Comparison of ENCODE assay signal across 30 mouse cellular contexts in genomic region chr12:36733673-36734371, GRCm38 (mm10).
DNase-seq lines count a peak whose midpoint lies in the region; ATAC-seq and TF ChIP-seq lines count a peak whose summit lies in the region.
"Had no signal": no experiment of that assay in that cellular context is flagged by ENCODE, and none has a peak within 500 bp of the region (broad histone marks: within the 10 kb centered on the region; RNA-seq: fewer than 3 reads in every experiment).

No protein-coding gene starts in this region.

- H3K27ac ChIP-seq in embryonic facial prominence, embryonic 14.5 days (replicated peaks; ENCODE audit: low read depth, low read length), result no peak overlapping the region
- H3K27ac ChIP-seq in embryonic facial prominence, embryonic 10.5 days (replicated peaks), result no peak overlapping the region
- no peak overlapping the region for H3K27ac ChIP-seq in kidney, postnatal 0 days
- no peak overlapping the region for H3K27ac ChIP-seq in kidney, adult 2 months (ENCODE audit: insufficient read depth, low read depth, low read length)
- H3K27ac ChIP-seq: embryonic facial prominence, embryonic 15.5 days; forebrain, embryonic 13.5 days; heart, embryonic 13.5 days; hindbrain, embryonic 12.5 days; hindbrain, postnatal 0 days; intestine, embryonic 15.5 days; limb, embryonic 10.5 days; limb, embryonic 15.5 days; liver, embryonic 13.5 days; midbrain, embryonic 12.5 days; stomach, embryonic 15.5 days had no signal

- H3K4me2 ChIP-seq in embryonic facial prominence, embryonic 14.5 days (ENCODE audit: low read depth, low read length), result no peak overlapping the region
- H3K4me2 ChIP-seq in kidney, postnatal 0 days (ENCODE audit: low read length), result no peak overlapping the region
- H3K4me2 ChIP-seq: embryonic facial prominence, embryonic 15.5 days; forebrain, embryonic 13.5 days; heart, embryonic 13.5 days; hindbrain, embryonic 12.5 days; intestine, embryonic 15.5 days; limb, embryonic 15.5 days; liver, embryonic 13.5 days; midbrain, embryonic 12.5 days; stomach, embryonic 15.5 days had no signal

- ATAC-seq in embryonic facial prominence, embryonic 14.5 days (ENCODE audit: low read depth), result no peak
- ATAC-seq in kidney, postnatal 0 days (replicated peaks; ENCODE audit: low FRiP score, low read depth), result no peak
- ATAC-seq: forebrain, embryonic 13.5 days; hindbrain, postnatal 0 days; intestine, embryonic 15.5 days had no signal

- H3K4me3 ChIP-seq in embryonic facial prominence, embryonic 14.5 days (ENCODE audit: low read depth, low read length), result no peak overlapping the region
- no peak overlapping the region for H3K4me3 ChIP-seq in embryonic facial prominence, embryonic 10.5 days
- no peak overlapping the region for H3K4me3 ChIP-seq in kidney, postnatal 0 days (replicated peaks; ENCODE audit: low read depth, low read length)
- no peak overlapping the region for H3K4me3 ChIP-seq in kidney, adult 2 months (ENCODE audit: insufficient read depth, low read depth, low read length)
- H3K4me3 ChIP-seq: embryonic facial prominence, embryonic 15.5 days; forebrain, embryonic 13.5 days; heart, embryonic 13.5 days; hindbrain, embryonic 12.5 days; intestine, embryonic 15.5 days; limb, embryonic 10.5 days; limb, embryonic 15.5 days; liver, embryonic 13.5 days; megakaryocyte, embryonic 14.5 days; midbrain, embryonic 12.5 days; stomach, embryonic 15.5 days had no signal

- no peak for TF ChIP-seq POLR2A in kidney, adult 2 months (IDR thresholded peaks at IDR 0.05; ENCODE audit: low read depth, low read length)

- no peak overlapping the region for H3K9ac ChIP-seq in embryonic facial prominence, embryonic 14.5 days (ENCODE audit: low read depth, low read length)
- no peak overlapping the region for H3K9ac ChIP-seq in kidney, postnatal 0 days (ENCODE audit: low read depth, low read length)
- H3K9ac ChIP-seq: embryonic facial prominence, embryonic 15.5 days; forebrain, embryonic 13.5 days; heart, embryonic 13.5 days; hindbrain, embryonic 12.5 days; intestine, embryonic 15.5 days; limb, embryonic 15.5 days; liver, embryonic 13.5 days; midbrain, embryonic 12.5 days; stomach, embryonic 15.5 days had no signal

- no peaks in the 10 kb centered on the region for H3K4me1 ChIP-seq in embryonic facial prominence, embryonic 14.5 days (ENCODE audit: control insufficient read depth, insufficient read depth, low read length)
- no peaks in the 10 kb centered on the region for H3K4me1 ChIP-seq in embryonic facial prominence, embryonic 10.5 days
- no peaks in the 10 kb centered on the region for H3K4me1 ChIP-seq in kidney, postnatal 0 days (replicated peaks; ENCODE audit: insufficient read depth, low read length)
- H3K4me1 ChIP-seq in kidney, adult 2 months (ENCODE audit: control insufficient read depth, insufficient read depth, low read length), result no peaks in the 10 kb centered on the region
- H3K4me1 ChIP-seq: embryonic facial prominence, embryonic 15.5 days; forebrain, embryonic 13.5 days; hindbrain, embryonic 12.5 days; intestine, embryonic 15.5 days; limb, embryonic 10.5 days; limb, embryonic 15.5 days; liver, embryonic 13.5 days; megakaryocyte, embryonic 14.5 days; midbrain, embryonic 12.5 days; stomach, embryonic 15.5 days had no signal

- no peak for TF ChIP-seq CTCF in kidney, postnatal 0 days (IDR thresholded peaks at IDR 0.05; ENCODE audit: low read depth)
- no peak for TF ChIP-seq CTCF in kidney, adult 2 months (conservative IDR thresholded peaks at IDR 0.05; ENCODE audit: insufficient read depth, insufficient read length, low read depth, low read length)

- H3K27me3 ChIP-seq in embryonic facial prominence, embryonic 14.5 days (replicated peaks; ENCODE audit: control insufficient read depth, insufficient read depth, low read length), result no peaks in the 10 kb centered on the region
- H3K27me3 ChIP-seq in embryonic facial prominence, embryonic 10.5 days (replicated peaks; ENCODE audit: low read depth, poor library complexity, severe bottlenecking), result no peaks in the 10 kb centered on the region
- no peaks in the 10 kb centered on the region for H3K27me3 ChIP-seq in kidney, postnatal 0 days (ENCODE audit: insufficient read depth, low read length)
- no peaks in the 10 kb centered on the region for H3K27me3 ChIP-seq in kidney, adult 2 months (replicated peaks; ENCODE audit: control insufficient read depth, insufficient read depth, low read length)
- H3K27me3 ChIP-seq: embryonic facial prominence, embryonic 15.5 days; forebrain, embryonic 13.5 days; heart, embryonic 13.5 days; hindbrain, embryonic 12.5 days; intestine, embryonic 15.5 days; limb, embryonic 15.5 days; liver, embryonic 13.5 days; megakaryocyte, embryonic 14.5 days; midbrain, embryonic 12.5 days; stomach, embryonic 15.5 days had no signal

- H3K9me3 ChIP-seq in embryonic facial prominence, embryonic 14.5 days (ENCODE audit: control insufficient read depth, low read length), result no peaks in the 10 kb centered on the region
- no peaks in the 10 kb centered on the region for H3K9me3 ChIP-seq in embryonic facial prominence, embryonic 10.5 days
- H3K9me3 ChIP-seq in kidney, postnatal 0 days (replicated peaks; ENCODE audit: low read length), result no peaks in the 10 kb centered on the region
- H3K9me3 ChIP-seq: embryonic facial prominence, embryonic 15.5 days; forebrain, embryonic 13.5 days; G1E; heart, embryonic 13.5 days; hindbrain, embryonic 12.5 days; intestine, embryonic 15.5 days; limb, embryonic 10.5 days; limb, embryonic 15.5 days; liver, embryonic 13.5 days; midbrain, embryonic 12.5 days; stomach, embryonic 15.5 days had no signal

- 69% methylated on average over 4 of the region's 4 CpGs for WGBS in embryonic facial prominence, embryonic 14.5 days
- WGBS in embryonic facial prominence, embryonic 10.5 days, result 89% methylated on average over 4 of the region's 4 CpGs
- 70% methylated on average over 4 of the region's 4 CpGs for WGBS in kidney, postnatal 0 days
- 81% methylated on average over 4 of the region's 4 CpGs for WGBS in kidney, adult 2 months

- DNase-seq in embryonic facial prominence, embryonic 14.5 days (ENCODE audit: low spot score), result peak; percentile 22
- DNase-seq in embryonic facial prominence, embryonic 10.5 days (ENCODE audit: low spot score), result no peak
- DNase-seq in kidney, postnatal 0 days (ENCODE audit: low spot score), result peak; percentile 35
- DNase-seq in kidney, adult 2 months, result no peak
- DNase-seq in lung, postnatal 10 days, result peak; percentile 18
- no peak for DNase-seq in lung, postnatal 4 days
- no peak for DNase-seq in thymus, postnatal 36 days
- DNase-seq: adrenal gland, postnatal 36 days; cerebellum, adult 18-20 months; cerebellum, postnatal 10 days; gastrocnemius, postnatal 10 days; heart, postnatal 14 days; kidney, adult 8-10 months; kidney, postnatal 10 days; layer of hippocampus, adult 9-11 months; liver, embryonic 13.5 days; lung, postnatal 14 days; right cerebral cortex, postnatal 25 days had no signal

- no peaks in the 10 kb centered on the region for H3K36me3 ChIP-seq in embryonic facial prominence, embryonic 14.5 days (ENCODE audit: control insufficient read depth, insufficient read depth, low read length)
- H3K36me3 ChIP-seq in embryonic facial prominence, embryonic 10.5 days (replicated peaks), result no peaks in the 10 kb centered on the region
- no peaks in the 10 kb centered on the region for H3K36me3 ChIP-seq in kidney, postnatal 0 days (ENCODE audit: insufficient read depth, low read length)
- H3K36me3 ChIP-seq in kidney, adult 2 months (ENCODE audit: control insufficient read depth, insufficient read depth, low read length), result no peaks in the 10 kb centered on the region
- H3K36me3 ChIP-seq: embryonic facial prominence, embryonic 15.5 days; G1E; heart, embryonic 13.5 days; hindbrain, embryonic 12.5 days; intestine, embryonic 15.5 days; limb, embryonic 10.5 days; limb, embryonic 15.5 days; liver, embryonic 13.5 days; midbrain, embryonic 12.5 days; stomach, embryonic 15.5 days had no signal

Comparison
In these comparisons a context has a peak if more than half of its experiments do, and no peak if none do; other contexts are left out.
1. DNase-seq: peak in embryonic facial prominence, embryonic 14.5 days (single experiment), kidney, postnatal 0 days (single experiment) and lung, postnatal 10 days (single experiment); none in embryonic facial prominence, embryonic 10.5 days (single experiment), kidney, adult 2 months (single experiment), lung, postnatal 4 days (0 of 2) and thymus, postnatal 36 days (0 of 2).